Mouse (Mus musculus): ENCODE measurements around the gene Poldip3. TPM values are rescaled to one million over a fixed set of nuclear protein-coding genes. Genes with fewer than 3 reads are reported as not detected.

Gene Poldip3
- polyA plus RNA-seq, 1 experiment, result 108 TPM

DNA sequence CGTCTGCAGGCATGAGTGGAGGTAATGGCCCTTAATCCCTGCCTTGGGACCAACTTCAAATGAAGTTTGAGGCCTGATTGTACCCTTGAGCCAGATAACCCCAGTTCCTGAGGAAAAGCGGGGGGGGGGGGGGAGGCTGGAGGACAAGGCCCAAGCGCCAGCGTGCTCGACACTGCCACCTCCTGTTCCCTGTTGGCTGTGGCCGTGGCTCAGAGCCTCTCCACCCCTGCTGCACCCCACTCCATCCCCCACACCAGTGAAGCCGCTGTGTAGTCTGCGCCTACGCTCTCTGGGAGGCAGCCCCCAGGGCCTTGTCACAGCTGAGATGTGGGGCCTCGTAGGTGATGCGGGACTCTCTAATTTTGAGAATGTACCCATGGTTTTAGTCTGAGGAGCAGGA lies 36.3 kb downstream of the Poldip3 start:
- H3K36me3 ChIP-seq (ENCODE audit: control insufficient read depth, insufficient read depth), result peaks cover 46% of the 10 kb centered on the region
- H3K27me3 ChIP-seq (ENCODE audit: control insufficient read depth, insufficient read depth, insufficient read length), result no peaks in the 10 kb centered on the region
- no peak overlapping the region for H3K4me3 ChIP-seq (ENCODE audit: insufficient read depth, poor library complexity, severe bottlenecking)
- no peaks in the 10 kb centered on the region for H3K79me3 ChIP-seq (ENCODE audit: low read depth)
- peaks cover 2% of the 10 kb centered on the region for H3K79me2 ChIP-seq (ENCODE audit: control insufficient read depth, insufficient read depth)
- TF ChIP-seq MYOG (IDR thresholded peaks at IDR 0.05; ENCODE audit: control insufficient read depth, extremely low read depth, insufficient read length) (no peak), CTCF (IDR thresholded peaks at IDR 0.05; ENCODE audit: control insufficient read depth, insufficient read depth, insufficient read length) (peak; percentile 91)
- no peak overlapping the region for H3ac ChIP-seq (ENCODE audit: control insufficient read depth, insufficient read length, low read depth)

DNA sequence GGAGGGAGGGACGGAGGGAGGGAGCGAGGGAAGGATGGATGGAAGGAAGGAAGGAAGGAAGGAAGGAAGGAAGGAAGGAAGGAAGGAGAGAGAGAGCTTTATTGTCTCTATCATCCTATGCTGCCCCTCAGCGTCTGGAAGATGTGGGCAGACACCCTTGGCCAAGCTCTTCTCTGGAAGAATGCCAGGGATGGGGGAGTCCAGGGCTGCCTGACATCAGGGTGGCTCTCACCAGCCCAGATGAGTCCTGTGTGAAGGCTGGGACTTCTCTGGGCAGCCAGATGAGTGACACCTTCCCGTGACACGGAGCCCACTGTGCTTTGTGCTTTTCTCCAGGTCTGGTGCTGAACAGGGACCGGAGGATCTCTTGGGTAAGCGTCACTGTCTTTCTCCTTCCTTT lies 37.3 kb downstream of the Poldip3 start:
- Histone ChIP-seq H3K79me3 (ENCODE audit: low read depth) (no peaks in the 10 kb centered on the region), H3K4me3 (ENCODE audit: insufficient read depth, poor library complexity, severe bottlenecking) (no peak overlapping the region), H3K27me3 (ENCODE audit: control insufficient read depth, insufficient read depth, insufficient read length) (no peaks in the 10 kb centered on the region), H3K36me3 (ENCODE audit: control insufficient read depth, insufficient read depth) (peaks cover 36% of the 10 kb centered on the region), H3ac (ENCODE audit: control insufficient read depth, insufficient read length, low read depth) (no peak overlapping the region), H3K79me2 (ENCODE audit: control insufficient read depth, insufficient read depth) (no peaks in the 10 kb centered on the region)
- TF ChIP-seq MYOG (IDR thresholded peaks at IDR 0.05; ENCODE audit: control insufficient read depth, extremely low read depth, insufficient read length) (no peak), USF1 (IDR thresholded peaks at IDR 0.05; ENCODE audit: low read depth) (no peak), CEBPB (IDR thresholded peaks at IDR 0.05; ENCODE audit: low read depth) (no peak), FOSL1 (IDR thresholded peaks at IDR 0.05; ENCODE audit: insufficient read depth, low read length, poor library complexity, severe bottlenecking) (no peak)

DNA sequence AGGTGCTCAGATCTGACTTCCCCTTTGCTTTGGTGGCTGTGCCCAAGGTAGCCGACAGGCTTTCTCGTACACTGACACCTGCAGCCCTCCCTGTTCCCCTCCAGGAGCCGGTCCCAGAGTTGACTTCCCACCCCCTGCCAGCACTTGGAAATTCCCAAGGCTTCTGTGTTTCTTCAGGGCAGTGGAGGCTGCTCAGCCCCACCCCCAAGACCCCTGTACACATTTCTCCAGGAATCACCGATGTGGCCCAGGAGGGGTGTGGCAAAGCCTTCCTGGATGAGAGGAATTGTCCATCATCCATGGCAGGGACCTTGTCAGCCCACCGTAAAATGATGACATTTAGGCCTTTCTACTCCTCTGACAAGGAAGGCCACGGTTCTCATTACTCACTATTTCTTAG lies 37.9 kb downstream of the Poldip3 start:
- Histone ChIP-seq H3K4me3 (ENCODE audit: insufficient read depth, poor library complexity, severe bottlenecking) (no peak overlapping the region), H3K79me3 (ENCODE audit: low read depth) (no peaks in the 10 kb centered on the region), H3K36me3 (ENCODE audit: control insufficient read depth, insufficient read depth) (peaks cover 34% of the 10 kb centered on the region), H3K27me3 (ENCODE audit: control insufficient read depth, insufficient read depth, insufficient read length) (no peaks in the 10 kb centered on the region), H3ac (ENCODE audit: control insufficient read depth, insufficient read length, low read depth) (no peak overlapping the region), H3K79me2 (ENCODE audit: control insufficient read depth, insufficient read depth) (no peaks in the 10 kb centered on the region)
- TF ChIP-seq MYOD1 (IDR thresholded peaks at IDR 0.05; ENCODE audit: control insufficient read depth, insufficient read length, low read depth) (no peak), FOSL1 (IDR thresholded peaks at IDR 0.05; ENCODE audit: insufficient read depth, low read length, poor library complexity, severe bottlenecking) (no peak)

DNA sequence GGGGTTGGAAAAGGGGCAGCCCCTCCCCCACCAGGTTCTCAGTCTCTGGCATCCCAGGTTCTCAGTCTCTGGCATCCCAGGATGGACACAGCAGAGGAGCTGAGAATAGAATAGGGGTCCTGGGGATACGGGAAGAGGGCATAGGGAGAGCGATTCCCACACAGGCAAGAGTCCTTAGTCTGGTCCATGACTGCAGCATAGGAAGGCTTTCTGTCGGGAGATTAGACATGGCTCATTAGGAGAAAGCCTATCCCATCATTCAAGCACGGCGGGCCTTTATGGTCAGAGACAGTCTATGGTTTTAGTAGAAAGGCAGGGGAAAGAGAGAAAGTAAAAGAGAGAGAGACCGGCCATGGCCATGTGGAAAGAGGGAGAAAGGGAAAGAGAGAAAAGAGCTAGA lies 41.4 kb downstream of the Poldip3 start:
- no peak overlapping the region for H3K4me3 ChIP-seq (ENCODE audit: insufficient read depth, poor library complexity, severe bottlenecking)
- H3K79me2 ChIP-seq (ENCODE audit: control insufficient read depth, insufficient read depth), result no peaks in the 10 kb centered on the region
- H3K36me3 ChIP-seq (ENCODE audit: control insufficient read depth, insufficient read depth), result peaks cover 15% of the 10 kb centered on the region
- no peak overlapping the region for H3ac ChIP-seq (ENCODE audit: control insufficient read depth, insufficient read length, low read depth)
- no peaks in the 10 kb centered on the region for H3K27me3 ChIP-seq (ENCODE audit: control insufficient read depth, insufficient read depth, insufficient read length)
- TF ChIP-seq CTCF (IDR thresholded peaks at IDR 0.05; ENCODE audit: control insufficient read depth, insufficient read depth, insufficient read length), result no peak
- no peaks in the 10 kb centered on the region for H3K79me3 ChIP-seq (ENCODE audit: low read depth)

DNA sequence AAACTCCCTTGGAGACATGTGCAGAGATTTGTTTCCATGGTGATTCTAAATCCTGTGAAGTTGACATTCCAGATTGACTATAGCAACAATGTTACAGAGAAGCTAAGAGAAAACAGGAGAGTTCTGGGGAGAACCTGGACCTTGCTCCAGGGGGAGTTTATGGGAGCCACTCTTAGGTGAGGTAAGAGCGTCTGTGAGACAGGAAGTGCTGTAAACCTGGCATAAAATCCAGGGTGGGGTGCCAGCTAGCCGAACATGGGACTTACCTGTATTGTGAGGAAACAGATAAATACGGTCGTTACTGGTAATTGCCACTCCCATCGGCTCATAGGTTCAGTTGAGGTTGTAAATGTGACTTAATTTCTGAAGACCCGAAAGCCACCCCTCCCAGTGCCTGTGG lies 42.8 kb downstream of the Poldip3 start:
- Histone ChIP-seq H3K79me2 (ENCODE audit: control insufficient read depth, insufficient read depth) (no peaks in the 10 kb centered on the region), H3K79me3 (ENCODE audit: low read depth) (no peaks in the 10 kb centered on the region), H3K4me3 (ENCODE audit: insufficient read depth, poor library complexity, severe bottlenecking) (no peak overlapping the region), H3K36me3 (ENCODE audit: control insufficient read depth, insufficient read depth) (peaks cover 15% of the 10 kb centered on the region), H3ac (ENCODE audit: control insufficient read depth, insufficient read length, low read depth) (no peak overlapping the region), H3K27me3 (ENCODE audit: control insufficient read depth, insufficient read depth, insufficient read length) (no peaks in the 10 kb centered on the region)
- no peak for TF ChIP-seq MYOD1 (IDR thresholded peaks at IDR 0.05; ENCODE audit: control insufficient read depth, insufficient read length, low read depth)
- TF ChIP-seq CEBPB (IDR thresholded peaks at IDR 0.05; ENCODE audit: low read depth), result no peak
- TF ChIP-seq USF1 (IDR thresholded peaks at IDR 0.05; ENCODE audit: low read depth), result no peak
- no peak for TF ChIP-seq FOSL1 (IDR thresholded peaks at IDR 0.05; ENCODE audit: insufficient read depth, low read length, poor library complexity, severe bottlenecking)

DNA sequence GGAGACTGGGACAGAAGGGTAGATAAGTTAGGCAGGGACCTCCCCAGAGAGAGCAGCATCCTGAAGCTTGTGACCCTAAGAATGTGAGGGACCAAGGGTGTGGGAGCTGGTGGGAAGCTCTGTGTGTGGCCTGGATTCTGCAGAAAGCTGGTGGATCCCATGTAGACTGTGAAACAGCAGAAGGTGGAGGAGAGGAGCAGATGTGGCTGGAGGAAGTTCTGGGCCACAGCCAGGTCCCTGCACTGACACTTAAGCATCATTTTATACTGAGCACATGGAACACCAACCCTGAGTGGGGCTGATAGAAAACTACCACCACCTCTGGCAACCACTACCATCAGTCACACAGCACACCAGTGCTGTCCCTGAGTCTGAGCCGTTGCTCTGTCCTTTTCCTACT lies 46.1 kb downstream of the Poldip3 start:
- no peak for TF ChIP-seq MYOD1 (IDR thresholded peaks at IDR 0.05; ENCODE audit: control insufficient read depth, insufficient read length, low read depth)
- no peak for TF ChIP-seq MYOG (IDR thresholded peaks at IDR 0.05; ENCODE audit: control insufficient read depth, extremely low read depth, insufficient read length)
- TF ChIP-seq MAX (IDR thresholded peaks at IDR 0.05), result no peak
- no peak for TF ChIP-seq CTCF (IDR thresholded peaks at IDR 0.05; ENCODE audit: control insufficient read depth, insufficient read depth, insufficient read length)
- TF ChIP-seq FOSL1 (IDR thresholded peaks at IDR 0.05; ENCODE audit: insufficient read depth, low read length, poor library complexity, severe bottlenecking), result no peak
- TF ChIP-seq CEBPB (IDR thresholded peaks at IDR 0.05; ENCODE audit: low read depth), result no peak
- TF ChIP-seq USF1 (IDR thresholded peaks at IDR 0.05; ENCODE audit: low read depth), result no peak
- no peaks in the 10 kb centered on the region for H3K79me3 ChIP-seq (ENCODE audit: low read depth)
- H3K79me2 ChIP-seq (ENCODE audit: control insufficient read depth, insufficient read depth), result no peaks in the 10 kb centered on the region
- no peak overlapping the region for H3K4me3 ChIP-seq (ENCODE audit: insufficient read depth, poor library complexity, severe bottlenecking)
- H3ac ChIP-seq (ENCODE audit: control insufficient read depth, insufficient read length, low read depth), result no peak overlapping the region
- H3K36me3 ChIP-seq (ENCODE audit: control insufficient read depth, insufficient read depth), result peaks cover 9% of the 10 kb centered on the region
- no peaks in the 10 kb centered on the region for H3K27me3 ChIP-seq (ENCODE audit: control insufficient read depth, insufficient read depth, insufficient read length)

DNA sequence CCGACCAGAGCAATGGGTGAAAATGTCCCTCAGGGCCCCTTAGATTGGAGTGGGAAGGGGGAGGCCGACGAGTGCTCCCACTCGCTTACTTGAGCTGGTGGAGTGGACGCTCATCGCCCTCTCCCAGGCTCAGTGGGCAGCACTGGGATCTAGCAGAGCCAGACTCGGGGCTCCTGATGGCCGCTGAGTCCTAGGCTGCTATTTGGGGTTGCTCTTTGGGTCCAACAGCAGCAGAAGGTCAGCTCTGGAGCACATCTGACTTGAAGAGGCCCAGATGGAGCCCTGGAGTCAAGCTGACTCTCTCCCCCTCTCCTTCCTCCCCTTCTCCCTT lies 48.9 kb downstream of the Poldip3 start:
- Histone ChIP-seq H3K36me3 (ENCODE audit: control insufficient read depth, insufficient read depth) (no peaks in the 10 kb centered on the region), H3ac (ENCODE audit: control insufficient read depth, insufficient read length, low read depth) (peak overlapping the region; percentile 91), H3K27me3 (ENCODE audit: control insufficient read depth, insufficient read depth, insufficient read length) (no peaks in the 10 kb centered on the region), H3K4me3 (ENCODE audit: insufficient read depth, poor library complexity, severe bottlenecking) (peak overlapping the region; percentile 59), H3K79me3 (ENCODE audit: low read depth) (no peaks in the 10 kb centered on the region), H3K79me2 (ENCODE audit: control insufficient read depth, insufficient read depth) (no peaks in the 10 kb centered on the region)
- no peak for TF ChIP-seq FOSL1 (IDR thresholded peaks at IDR 0.05; ENCODE audit: insufficient read depth, low read length, poor library complexity, severe bottlenecking)
